Mouse (Mus musculus) right cerebral cortex, postnatal 25 days (tissue): ENCODE measurements at regions not wholly inside any gene's neighbourhood (a gene's known extent, or its start where the extent isn't known, plus 50 kb on each side); places are given as distances from the start of the nearest gene placed in this dataset.
"Not testable (repeated sequence)": the region's sequence is repeated elsewhere in the genome, so short reads cannot be mapped to it uniquely, and the experiment has no call there.

Source experiments
- DNase-seq: peaks from one replicate; pipeline ENCODE4 v3.0.0; 2022

DNA sequence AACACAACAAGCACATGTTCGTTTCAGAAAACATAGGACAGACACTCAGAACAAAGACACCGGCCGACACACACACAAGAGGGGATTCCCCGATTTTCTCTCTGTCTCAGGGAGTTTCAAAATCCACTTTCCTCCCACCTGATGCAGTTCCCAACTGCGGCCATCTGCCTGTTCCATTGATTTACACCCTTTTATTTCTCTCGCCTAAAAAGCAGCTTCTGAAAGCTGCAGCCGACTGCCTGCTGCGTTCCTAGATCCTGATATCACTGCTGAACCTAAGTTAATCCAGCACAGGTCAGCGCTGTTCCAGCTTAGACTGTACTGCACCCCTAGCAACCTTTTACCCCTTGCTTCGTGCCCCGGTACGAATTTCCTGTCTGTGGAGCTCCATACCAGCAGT, 237.0 kb downstream of the Impad1 start:
- DNase-seq: no peak

DNA sequence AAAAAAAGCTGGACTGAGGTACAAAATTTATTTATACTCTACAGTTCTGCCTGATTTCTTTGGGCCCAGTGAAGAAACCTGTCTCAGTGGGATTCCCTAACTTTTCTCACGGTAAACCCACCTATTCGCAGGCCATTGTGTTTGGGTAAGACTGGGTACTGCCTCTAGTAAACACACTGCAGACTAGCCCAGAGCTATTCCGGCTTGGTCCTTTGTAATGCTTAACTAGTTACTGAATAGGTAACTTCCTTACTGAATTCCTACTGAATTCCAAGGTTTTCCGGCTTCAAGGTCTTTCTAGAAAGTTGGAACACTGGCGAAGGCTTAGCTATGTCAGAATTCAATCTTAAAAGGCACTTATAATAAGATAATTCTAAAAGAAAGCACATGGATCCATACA, 242.9 kb downstream of the Impad1 start:
- no peak for DNase-seq

DNA sequence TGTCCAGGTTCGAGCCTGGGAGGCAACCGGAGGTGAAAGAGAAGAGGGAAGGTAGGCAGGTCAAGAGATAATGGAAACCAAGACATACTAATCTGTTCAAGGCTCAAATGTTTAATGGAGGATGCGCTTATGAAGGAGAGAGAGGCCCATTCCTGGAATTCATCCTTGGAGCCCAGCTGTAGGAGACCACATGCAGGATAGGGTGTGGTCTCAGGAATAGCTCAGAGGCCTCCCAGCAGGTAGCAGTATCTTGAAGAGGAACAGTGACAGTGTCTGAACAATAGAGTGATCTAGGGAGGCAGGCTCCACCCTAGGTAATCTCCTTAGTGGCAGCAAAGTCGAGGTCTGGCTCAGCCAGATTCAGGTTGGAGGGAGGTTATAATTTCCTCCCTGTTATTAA, 243.3 kb downstream of the Impad1 start:
- DNase-seq: no peak

DNA sequence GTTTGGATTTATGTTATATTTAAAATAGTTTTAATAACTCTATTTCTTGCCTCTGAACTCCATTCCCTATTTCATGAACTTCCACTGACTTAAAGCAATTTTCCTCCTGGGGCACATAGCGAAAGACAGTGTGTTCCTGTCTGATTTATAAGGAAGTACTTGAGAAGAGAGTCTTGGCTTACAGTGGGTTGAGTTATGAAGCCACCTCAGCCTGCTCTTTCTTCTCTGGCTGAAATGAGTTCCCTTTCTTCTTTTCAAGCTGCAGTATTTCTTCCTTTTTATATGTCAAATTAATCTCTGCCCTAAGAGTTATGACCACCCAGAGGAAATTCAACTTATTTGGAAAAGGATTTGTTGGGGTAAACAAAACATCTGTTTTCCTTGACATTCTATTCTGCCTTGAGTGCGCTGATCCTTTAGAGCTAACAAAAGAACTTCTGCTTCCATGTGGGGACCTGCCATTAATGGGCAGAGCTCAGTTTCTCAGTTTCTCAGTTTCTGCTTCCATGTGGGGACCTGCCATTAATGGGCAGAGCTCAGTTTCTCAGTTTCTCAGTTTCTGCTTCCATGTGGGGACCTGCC, 255.9 kb downstream of the Impad1 start:
- no peak for DNase-seq

DNA sequence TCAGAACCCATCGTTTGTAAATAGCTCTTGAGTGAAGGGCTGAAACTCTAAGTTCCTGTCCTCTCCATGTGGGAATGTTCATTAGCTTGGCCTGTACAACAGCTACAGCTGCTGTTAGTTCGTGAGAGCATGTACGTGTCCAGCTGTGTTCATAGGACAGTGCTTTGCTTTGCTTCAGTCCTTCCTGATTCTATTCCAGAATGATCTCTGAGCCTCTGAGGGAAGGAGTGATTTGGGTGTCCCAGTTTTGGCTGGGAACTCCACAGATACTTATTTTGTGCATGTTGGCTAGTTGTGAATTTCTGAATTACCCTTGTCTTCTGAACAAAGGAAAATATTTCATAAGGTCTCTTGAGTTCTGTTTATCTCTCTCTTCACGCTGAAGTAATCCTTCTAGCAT, 261.0 kb downstream of the Impad1 start:
- DNase-seq: no peak

DNA sequence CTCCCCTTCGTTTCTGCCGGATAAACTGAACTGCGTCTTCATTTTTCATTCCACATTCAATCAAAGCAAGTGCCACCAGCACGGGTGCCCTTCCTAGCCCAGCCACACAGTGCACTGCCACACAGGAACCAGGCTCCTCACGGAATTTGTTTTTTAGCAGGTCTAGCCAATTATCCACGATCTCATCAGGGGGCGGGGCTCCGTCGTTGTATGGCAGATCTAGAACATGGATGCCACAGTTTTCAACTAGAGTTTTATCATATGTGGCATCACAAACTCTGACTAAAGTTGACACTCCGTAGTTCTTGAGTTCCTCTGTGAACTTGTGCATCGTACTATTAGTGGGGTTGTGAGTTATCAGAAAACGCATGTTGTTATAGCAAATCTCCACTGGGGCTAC, 264.8 kb downstream of the Impad1 start:
- no peak for DNase-seq

DNA sequence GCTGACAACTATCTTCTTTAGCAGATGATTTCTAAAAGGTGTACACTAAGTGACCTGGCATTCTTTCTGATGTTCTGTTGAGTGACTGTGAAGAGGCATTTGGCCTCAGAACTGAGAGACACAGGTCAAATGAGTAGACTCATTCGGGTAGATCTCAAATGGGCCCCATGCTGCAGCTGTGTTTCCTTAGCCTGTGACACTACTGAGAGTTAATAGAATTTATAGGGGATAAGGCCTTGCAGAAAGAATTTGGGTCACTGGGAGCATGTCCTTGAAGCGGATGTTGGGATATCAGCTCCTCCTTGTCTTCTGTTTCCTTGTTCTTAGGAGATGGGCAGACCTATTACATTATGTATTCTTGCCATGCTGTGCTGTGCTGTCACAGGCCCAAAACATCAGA, 271.4 kb downstream of the Impad1 start:
- DNase-seq: no peak

DNA sequence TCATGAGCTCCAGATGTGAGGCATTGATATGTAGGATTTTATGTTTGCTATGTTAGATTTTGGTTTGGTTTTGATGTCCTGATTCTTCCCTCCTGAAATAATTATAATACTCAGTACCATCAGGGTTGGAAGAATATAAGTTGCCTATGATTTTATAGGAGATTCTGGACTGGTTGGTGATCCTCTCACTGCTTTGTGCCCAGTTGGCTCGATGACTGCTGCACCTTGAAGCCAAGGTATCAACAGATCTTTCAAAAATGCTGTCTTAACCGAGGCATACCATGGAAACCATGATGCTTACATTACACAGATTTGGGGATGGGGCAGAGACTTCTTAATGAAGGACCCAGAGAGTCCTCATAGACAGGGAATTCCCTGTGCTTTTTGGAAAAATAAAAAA, 274.4 kb downstream of the Impad1 start:
- DNase-seq: no peak

DNA sequence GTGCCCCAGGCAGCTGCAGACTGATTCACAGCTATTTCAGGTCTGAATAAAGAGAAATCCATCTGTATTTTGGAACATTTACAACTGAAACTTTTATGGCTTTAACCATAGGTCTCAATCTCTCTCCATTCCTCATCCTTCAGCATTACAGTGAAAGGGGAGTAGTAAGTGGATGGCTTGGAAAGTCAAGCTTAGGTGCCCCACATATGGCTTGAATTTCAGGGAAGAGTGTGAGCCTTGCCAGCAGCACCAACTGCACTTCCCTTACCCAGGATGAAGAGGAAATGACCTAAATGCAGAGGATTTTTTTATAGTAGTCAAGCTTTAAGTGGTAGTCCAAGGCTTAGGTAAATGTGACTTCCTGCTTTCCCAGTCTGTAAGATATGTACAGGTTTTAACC, 279.8 kb downstream of the Impad1 start:
- DNase-seq: no peak

DNA sequence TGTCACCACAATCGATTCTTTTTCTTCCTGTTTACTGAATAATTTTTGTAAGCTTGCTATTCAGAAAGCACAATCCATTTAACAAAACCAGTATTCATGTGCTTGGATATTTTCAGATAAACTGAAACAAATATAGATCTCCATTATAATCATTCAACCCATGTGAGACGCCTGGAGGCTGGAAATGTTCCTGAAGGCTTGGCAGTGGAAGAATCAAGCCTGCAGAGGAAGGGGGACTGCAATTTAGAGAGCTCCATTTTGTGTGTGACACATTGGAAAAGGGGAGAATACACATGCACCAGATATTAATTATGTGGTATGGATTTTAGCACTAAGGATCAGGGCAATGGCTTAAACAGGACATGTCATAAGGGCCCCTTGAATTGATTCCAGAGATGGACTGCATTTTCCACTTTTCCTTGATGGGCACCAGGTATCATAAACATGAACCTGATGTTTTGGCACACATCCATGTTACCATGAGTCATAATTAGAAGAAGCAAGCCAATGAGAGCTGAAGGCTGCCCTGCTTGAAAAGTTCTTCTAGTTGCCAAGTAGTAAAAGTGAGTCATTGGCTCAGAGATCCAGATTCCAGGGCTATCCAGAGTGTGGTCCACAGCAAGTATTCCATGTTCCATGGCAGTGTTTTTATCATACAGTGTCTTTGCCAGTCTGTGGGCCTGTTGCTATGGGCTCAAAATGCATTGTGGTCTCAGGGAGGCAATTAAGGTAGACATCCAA, 282.8 kb downstream of the Impad1 start:
- no peak for DNase-seq

DNA sequence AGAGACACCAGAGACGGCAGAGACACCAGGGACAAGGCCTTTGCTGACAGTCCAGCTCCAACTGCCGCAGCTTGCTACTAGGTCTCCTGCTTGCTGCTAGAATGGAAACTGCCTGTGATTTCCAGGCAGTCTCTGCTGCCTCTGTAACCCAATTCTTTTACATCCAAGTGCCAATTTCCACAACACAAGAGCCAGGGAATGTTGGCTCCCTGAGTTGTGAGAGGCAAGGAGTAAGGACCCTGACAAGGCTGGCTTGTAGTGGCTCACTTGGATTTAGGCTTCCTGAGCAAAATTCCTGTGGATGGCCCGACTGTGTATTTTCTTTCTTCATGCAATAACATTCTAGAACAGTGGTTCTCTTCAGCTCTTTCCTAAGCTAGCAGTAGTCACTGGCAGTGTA, 283.9 kb downstream of the Impad1 start:
- DNase-seq: no peak

DNA sequence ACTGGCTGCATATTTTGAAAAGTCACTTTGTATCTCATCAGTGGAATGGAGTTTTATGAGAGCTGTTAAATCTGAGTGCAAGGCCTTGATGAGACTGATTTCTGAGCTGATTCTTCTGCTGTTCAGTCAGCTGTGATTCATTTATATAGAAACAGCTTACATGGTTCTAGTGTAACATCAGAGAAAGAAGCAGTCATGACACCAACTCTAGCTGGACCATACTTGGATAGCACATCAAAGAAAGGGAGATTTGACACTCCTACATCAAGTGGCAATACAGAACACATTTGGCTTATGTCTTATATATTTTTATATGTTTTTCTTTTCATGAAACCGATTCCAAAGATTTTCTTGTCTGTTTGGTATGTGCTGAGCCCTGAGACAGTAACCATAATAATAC, 296.0 kb downstream of the Impad1 start:
- no peak for DNase-seq

DNA sequence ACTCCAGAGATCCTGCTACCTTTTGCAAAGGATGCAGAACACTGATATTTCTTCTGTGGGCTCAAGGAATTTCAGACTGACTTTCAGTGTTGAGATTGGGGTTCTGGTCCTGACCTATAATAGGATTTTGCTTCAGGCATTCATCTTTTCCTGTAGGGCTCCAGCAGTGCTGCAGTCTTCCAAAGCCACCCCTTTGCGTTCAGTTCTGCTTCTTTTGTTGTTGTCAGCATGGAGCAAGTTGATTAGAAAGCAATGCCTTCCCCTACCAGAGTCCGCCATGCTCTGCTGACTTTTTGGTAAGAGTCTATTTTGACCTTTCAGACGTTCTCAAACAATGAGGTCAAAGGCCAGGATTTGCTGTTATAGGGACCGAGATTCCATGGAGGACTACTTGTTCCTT, 297.0 kb downstream of the Impad1 start:
- no peak for DNase-seq

DNA sequence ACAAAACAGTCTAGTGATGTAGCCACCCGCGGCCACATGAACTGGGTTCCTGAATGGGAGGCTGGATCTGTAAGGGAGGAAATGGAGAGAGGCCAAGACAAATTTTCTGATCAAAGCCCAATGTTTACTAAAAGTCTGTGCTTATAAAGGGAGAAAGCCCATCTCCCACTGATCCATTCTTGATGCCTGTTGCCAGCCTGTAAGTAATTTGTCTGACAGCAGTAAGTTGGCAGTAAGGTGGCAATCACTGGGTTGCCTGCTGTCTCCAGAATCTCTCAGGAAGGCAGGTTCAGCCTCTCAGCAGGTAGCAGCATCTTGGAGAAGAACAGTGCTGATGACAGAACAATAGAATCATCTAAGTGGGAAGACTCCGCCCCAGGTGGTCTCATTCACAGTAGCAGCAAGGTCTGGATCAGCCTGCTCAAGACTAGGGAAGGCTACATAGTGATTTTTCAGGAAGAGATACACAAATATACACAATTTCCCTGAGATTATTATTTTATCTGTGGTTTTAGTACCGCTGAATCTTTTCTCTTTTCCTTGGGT, 327.9 kb downstream of the Impad1 start:
- no peak for DNase-seq

DNA sequence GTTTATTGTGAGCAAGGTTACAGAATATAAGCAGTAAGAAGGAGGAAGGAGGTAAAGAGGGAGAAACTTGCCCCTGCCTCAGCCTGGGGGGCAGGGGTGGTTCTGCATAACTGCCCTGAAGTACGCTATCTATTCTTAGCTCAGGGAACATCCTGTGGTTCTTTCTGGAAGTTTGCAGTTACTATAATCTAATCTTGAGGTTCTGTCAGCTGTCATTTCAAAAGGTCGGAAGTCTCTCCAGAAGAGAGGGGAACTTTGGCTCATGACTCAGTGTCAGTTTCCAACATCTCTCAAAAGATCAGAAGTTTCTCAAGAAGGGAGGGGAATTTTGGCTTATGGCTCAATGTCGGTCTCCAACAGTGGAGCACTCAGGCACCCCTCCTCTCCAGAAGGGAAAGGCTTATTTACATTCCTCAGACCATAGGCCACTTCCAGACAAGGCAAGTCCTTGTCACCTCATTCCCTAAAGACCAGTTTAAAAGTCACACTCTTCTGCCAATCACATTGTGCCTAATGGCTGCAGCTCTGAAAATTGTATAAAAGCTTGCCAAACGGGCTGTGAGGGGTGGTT, 328.9 kb downstream of the Impad1 start:
- DNase-seq: no peak

DNA sequence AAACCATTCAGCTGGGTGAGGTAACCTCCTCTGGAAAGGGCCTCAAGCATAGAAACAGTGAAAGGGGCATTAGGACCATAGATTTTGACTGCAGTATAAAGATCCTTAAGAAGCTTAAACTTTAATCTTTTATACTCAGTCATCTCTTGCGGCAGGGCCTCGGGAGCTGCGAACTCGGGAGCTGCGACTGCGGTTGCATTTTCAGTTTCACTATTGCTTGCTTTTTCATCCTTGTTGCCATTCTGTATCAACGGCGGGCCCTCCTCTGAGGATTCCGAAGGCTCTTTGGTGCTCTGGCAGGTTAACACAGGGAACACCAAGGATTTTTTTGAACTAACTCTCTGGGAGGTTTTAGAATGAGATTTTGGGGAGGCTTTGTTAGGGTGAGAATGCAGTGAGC, 333.9 kb downstream of the Impad1 start:
- no peak for DNase-seq

DNA sequence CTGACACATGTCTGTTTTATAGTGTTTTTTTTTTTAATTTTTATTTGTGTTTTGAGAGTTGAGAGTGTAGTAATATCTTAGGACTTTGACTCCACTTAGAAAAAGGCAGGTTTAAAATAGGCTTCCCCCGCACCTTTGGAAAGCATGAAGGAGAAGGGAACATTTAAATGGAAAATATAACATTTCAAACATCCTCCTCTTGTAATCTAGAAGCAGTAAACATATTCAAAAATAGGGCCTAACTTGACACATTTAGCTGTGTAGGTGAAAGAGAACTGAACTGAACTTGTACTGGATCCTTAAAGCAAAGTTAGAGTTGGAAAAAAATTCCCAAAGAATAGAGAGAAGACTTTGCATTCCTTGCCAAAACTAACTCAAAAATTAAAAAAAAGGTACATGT, 343.1 kb downstream of the Impad1 start:
- DNase-seq: no peak

DNA sequence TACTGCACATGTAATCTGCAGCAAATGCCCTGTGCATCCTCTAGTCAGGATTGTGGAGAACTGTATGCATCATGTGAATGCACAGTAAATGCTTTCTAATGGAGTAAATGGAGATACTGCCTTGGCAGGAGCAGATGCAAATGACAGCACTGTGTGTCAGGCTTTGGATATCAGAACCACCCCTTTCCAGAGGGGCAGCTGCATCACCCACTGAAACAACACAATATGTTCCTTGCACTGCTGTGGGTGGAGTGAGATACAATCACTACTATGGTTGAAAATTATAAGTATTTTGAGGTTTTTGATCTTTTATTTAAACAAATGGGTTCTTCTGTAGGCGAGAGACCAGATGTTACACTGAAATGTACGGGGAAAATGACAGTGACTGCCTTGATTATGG, 350.5 kb downstream of the Impad1 start:
- peak; percentile 4 for DNase-seq

DNA sequence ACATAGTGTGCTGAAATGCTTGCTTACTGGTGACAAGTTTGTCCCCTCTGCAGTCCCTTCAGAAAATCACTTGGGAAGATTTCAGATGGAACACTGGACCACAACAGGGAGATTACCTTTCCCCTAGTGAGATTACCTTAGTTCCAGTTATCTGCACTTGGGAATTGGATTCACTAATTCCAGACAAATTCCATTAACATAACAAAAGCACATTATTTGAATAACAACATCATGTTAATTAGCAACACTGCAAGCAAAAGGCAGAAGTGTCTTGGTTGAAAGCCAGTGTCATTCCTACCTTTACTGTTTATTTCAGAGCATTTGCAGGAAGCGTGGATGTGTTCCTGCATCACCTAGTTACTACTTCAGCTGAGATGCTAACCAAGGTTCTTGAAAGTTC, 355.6 kb downstream of the Impad1 start:
- no peak for DNase-seq

DNA sequence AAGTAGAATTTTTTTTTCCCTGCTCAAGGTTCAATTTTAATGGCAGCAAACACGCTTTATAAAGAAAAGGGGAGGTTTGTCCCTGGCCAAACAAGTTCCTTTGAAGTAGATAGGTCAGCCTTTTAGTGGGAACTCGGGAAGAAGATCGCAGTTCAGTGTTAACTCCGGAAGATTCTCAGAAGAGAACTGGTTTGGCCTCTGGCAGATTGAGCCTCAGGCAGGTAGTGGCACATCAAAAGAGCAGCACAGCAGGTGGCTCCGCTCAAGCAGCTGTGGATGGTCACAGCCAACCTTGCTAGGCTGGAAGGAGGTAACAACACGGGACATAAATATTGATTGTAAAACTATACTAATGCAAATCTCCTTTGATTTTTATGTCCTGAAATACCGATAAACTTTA, 347.2 kb upstream of the Sdr16c6 start:
- not testable (repeated sequence) for DNase-seq

DNA sequence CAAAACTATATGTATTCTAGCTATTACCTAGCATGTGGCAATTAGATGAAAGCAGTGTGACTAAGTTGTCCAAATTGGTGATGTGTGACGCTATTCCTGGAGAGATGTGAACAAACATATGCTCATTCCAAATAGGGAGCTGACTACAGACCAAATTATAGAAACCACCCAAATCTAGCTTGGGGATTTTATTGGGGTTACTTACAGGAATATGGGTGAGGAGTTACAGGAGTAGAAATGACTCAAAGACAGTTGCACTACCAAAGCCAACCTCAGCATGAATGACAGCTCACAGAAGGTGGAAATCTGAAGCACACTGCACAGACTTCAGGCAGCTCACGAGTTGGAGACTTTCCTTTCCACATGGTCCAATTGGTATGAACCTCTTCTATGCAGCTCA, 326.5 kb upstream of the Sdr16c6 start:
- DNase-seq: peak; percentile 3

DNA sequence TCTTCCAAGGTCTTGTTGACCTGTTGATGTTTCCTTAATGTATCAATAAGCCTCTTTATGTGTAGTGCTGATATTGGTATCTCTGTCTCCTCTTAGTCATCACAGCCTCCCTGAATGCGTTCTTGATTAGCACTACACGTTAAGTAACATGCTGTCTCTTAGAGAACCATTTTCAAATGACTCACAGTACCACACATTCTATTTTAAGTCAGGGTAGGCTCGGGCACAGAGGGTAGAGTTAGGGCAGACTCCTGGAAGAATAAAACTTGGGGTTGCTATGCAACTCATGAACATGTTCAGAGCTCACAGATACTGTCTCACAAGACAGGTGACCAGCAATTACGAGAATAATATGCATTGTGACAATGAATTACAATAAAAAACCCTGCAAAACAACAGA, 320.1 kb upstream of the Sdr16c6 start:
- no peak for DNase-seq

DNA sequence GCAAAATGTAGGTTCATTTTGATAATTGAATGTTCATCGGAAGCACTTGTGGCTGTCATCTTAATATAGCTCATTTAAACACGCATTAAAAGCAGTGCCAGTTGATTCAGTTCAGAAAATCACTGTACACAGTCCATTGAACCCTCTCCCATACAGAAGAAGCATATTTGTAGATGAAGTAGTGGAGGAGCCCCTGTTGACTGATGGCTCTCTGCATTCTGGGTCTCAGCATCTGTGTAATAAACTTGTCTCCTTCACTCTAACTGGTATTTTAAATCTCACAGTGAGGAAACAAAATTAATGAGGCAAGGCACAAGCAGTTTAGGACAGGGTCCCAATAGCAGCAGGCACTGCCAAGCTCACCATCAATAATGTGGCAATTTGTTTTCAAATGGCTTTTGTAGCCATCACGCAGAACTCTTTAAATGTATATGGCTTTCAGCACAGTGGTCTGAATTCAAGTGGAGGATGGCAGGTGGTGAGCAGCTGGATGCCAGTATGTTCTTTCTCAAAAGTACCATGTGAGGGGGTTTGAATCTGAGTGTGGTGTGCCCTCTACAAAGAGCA, 302.8 kb upstream of the Sdr16c6 start:
- DNase-seq: no peak

DNA sequence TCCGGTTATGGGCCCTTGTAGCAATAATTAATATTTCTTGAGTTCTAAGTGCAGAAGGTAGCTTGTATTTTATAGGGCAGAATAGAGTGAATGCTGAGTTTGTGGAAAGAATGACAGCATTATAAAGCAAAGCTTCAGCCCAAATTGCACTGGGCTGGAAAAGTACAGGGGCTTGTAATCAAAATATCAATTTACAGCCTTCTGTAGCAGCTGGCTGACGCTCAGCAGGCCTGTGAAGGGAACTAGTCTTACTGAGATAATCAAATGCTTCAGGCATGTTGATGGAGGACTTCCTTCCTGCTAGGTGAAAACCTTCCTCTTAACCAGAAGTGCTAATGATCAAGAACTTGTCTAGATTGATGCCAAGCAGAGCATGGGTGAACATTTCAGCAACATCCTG, 257.9 kb upstream of the Sdr16c6 start:
- DNase-seq: no peak
